Mouse (Mus musculus): Measurements from ENCODE around the gene Slc2a1. TPM values are rescaled to one million over a fixed set of nuclear protein-coding genes. Genes with fewer than 3 reads are reported as not detected.

The Slc2a1 gene
- total and polyA plus RNA-seq, 2 experiments from 2014 or later: 48.8 to 119 TPM

- Histone ChIP-seq H3K9me3 (ENCODE audit: low read length) (no peaks in the 10 kb centered on the region), H3K9ac (replicated peaks; ENCODE audit: low read length) (no peak overlapping the region), H3K27me3 (ENCODE audit: insufficient read depth, low read length) (no peaks in the 10 kb centered on the region), H3K4me3 (ENCODE audit: low read length) (no peak overlapping the region), H3K27ac (no peak overlapping the region), H3K4me1 (ENCODE audit: insufficient read depth, low read length) (no peaks in the 10 kb centered on the region), H3K4me2 (ENCODE audit: low read depth, low read length) (no peak overlapping the region), H3K36me3 (ENCODE audit: insufficient read depth, low read length) (0 out of 2 replicates have a peak, but pooled peaks cover 5% of the 10 kb centered on the region)
- 78% methylated on average over 7 of the region's 7 CpGs for WGBS
- TF ChIP-seq CTCF (IDR thresholded peaks at IDR 0.05; ENCODE audit: low read depth): no peak
- ATAC-seq (no peak), DNase-seq (ENCODE audit: low spot score) (no peak)
Measured at GRCm38 (mm10) chr4:119165916-119166315, 57.4 kb downstream of the Slc2a1 start.

GRCm38 (mm10) chr4:119167068-119167467 lies 58.6 kb downstream of the Slc2a1 start:
- Histone ChIP-seq H3K36me3 (ENCODE audit: insufficient read depth, low read length) (0 out of 2 replicates have a peak, but pooled peaks cover 5% of the 10 kb centered on the region), H3K9me3 (ENCODE audit: low read length) (no peaks in the 10 kb centered on the region), H3K4me1 (ENCODE audit: insufficient read depth, low read length) (no peaks in the 10 kb centered on the region), H3K4me2 (ENCODE audit: low read depth, low read length) (no peak overlapping the region), H3K27me3 (ENCODE audit: insufficient read depth, low read length) (no peaks in the 10 kb centered on the region), H3K27ac (no peak overlapping the region), H3K9ac (replicated peaks; ENCODE audit: low read length) (no peak overlapping the region), H3K4me3 (ENCODE audit: low read length) (no peak overlapping the region)
- TF ChIP-seq CTCF (IDR thresholded peaks at IDR 0.05; ENCODE audit: low read depth): no peak
- DNase-seq (ENCODE audit: low spot score): no peak
- ATAC-seq: no peak
- WGBS: 92% methylated on average over 4 of the region's 4 CpGs

GRCm38 (mm10) chr4:119167663-119168062 lies 59.2 kb downstream of the Slc2a1 start:
- DNase-seq (ENCODE audit: low spot score) (peak; percentile 93), ATAC-seq (peak; percentile 57; the same call in 1 of the 2 replicates)
- Histone ChIP-seq H3K9ac (replicated peaks; ENCODE audit: low read length) (no peak overlapping the region), H3K27ac (no peak overlapping the region), H3K27me3 (ENCODE audit: insufficient read depth, low read length) (no peaks in the 10 kb centered on the region), H3K4me2 (ENCODE audit: low read depth, low read length) (no peak overlapping the region), H3K4me3 (ENCODE audit: low read length) (no peak overlapping the region), H3K9me3 (ENCODE audit: low read length) (no peaks in the 10 kb centered on the region), H3K36me3 (ENCODE audit: insufficient read depth, low read length) (0 out of 2 replicates have a peak, but pooled peaks cover 5% of the 10 kb centered on the region), H3K4me1 (ENCODE audit: insufficient read depth, low read length) (peaks cover under 1% of the 10 kb centered on the region)
- peak; percentile 89 for TF ChIP-seq CTCF (IDR thresholded peaks at IDR 0.05; ENCODE audit: low read depth)
- 3% methylated on average over 4 of the region's 4 CpGs for WGBS

GRCm38 (mm10) chr4:119172919-119173650 lies 64.6 kb downstream of the Slc2a1 start:
- DNase-seq (ENCODE audit: low spot score): no peak

DNA sequence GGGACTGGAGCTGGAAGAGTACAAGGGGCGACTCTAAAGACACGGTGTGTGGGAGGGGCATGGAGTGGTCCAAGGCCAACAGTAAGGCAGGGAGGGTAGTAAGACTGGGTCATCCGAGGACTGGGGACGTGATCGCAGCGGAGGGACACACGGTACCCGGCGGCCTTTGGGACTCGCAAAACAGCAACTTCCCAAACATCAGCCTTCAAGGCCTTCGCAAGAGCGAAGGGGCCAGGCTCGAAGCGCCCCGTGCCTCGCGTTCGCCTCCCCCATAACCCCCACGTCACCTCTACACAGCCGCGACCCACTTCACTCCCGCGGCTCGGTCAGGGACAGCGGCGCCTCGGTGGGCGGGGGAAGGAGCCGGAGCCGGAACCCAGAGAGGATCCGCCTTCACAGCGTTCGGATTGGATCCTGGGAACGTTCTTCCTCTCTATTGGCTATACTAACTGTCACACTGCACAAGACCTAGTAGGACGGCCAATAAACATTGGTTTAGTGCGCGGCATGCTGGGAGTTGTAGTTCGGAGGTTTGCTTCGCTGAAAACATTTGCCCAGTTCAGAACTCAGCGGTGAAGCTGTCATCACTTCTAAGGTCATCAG lies 65.4 kb downstream of the Slc2a1 start, which contains the start of gene Zfp691:
Gene Zfp691 (minus strand): TSS at position 345 of the 603 bp plus-strand sequence.
- no peak for TF ChIP-seq CTCF (IDR thresholded peaks at IDR 0.05; ENCODE audit: low read depth)
- peak within 1 kb of the TSS; percentile 75 for H3K9ac ChIP-seq (replicated peaks; ENCODE audit: low read length)
- H3K4me2 ChIP-seq (ENCODE audit: low read depth, low read length): peak within 1 kb of the TSS; percentile 95
- peak; percentile 98 for DNase-seq (ENCODE audit: low spot score)
- peak within 1 kb of the TSS; percentile 79 for H3K4me3 ChIP-seq (ENCODE audit: low read length)
- H3K27ac ChIP-seq: peak within 1 kb of the TSS; percentile 68; the same call in 1 of the 2 replicates
- peak; percentile 100 for ATAC-seq
- no peaks in the 10 kb centered on the region for H3K9me3 ChIP-seq (ENCODE audit: low read length)
- 0 out of 2 replicates have a peak, but pooled peaks cover 4% of the 10 kb centered on the region for H3K36me3 ChIP-seq (ENCODE audit: insufficient read depth, low read length)
- under 1% methylated on average over 40 of the region's 40 CpGs for WGBS
- H3K27me3 ChIP-seq (ENCODE audit: insufficient read depth, low read length): no peaks in the 10 kb centered on the region
- peaks cover 9% of the 10 kb centered on the region for H3K4me1 ChIP-seq (ENCODE audit: insufficient read depth, low read length)

More at GRCm38 (mm10) chr4:119172919-119173650, 64.6 kb downstream of the Slc2a1 start:
- Histone ChIP-seq H3K4me1 (ENCODE audit: insufficient read depth, low read length) (peaks cover 9% of the 10 kb centered on the region), H3K4me3 (ENCODE audit: low read length) (peak overlapping the region; percentile 79), H3K36me3 (ENCODE audit: insufficient read depth, low read length) (0 out of 2 replicates have a peak, but pooled peaks cover 5% of the 10 kb centered on the region), H3K27me3 (ENCODE audit: insufficient read depth, low read length) (no peaks in the 10 kb centered on the region), H3K9me3 (ENCODE audit: low read length) (no peaks in the 10 kb centered on the region), H3K27ac (peak overlapping the region; percentile 68; the same call in 1 of the 2 replicates), H3K4me2 (ENCODE audit: low read depth, low read length) (peak overlapping the region; percentile 95), H3K9ac (replicated peaks; ENCODE audit: low read length) (peak overlapping the region; percentile 75)
- 34% methylated on average over 18 of the region's 18 CpGs for WGBS
- ATAC-seq: no peak
- TF ChIP-seq CTCF (IDR thresholded peaks at IDR 0.05; ENCODE audit: low read depth): no peak

- no peak overlapping the region for H3K27ac ChIP-seq
- H3K36me3 ChIP-seq (ENCODE audit: insufficient read depth, low read length): no peaks in the 10 kb centered on the region
- 73% methylated on average over 5 of the region's 5 CpGs for whole genome bisulfite sequencing
- H3K4me3 ChIP-seq (ENCODE audit: low read length): no peak overlapping the region
- H3K9ac ChIP-seq (replicated peaks; ENCODE audit: low read length): no peak overlapping the region
- no peak for TF ChIP-seq CTCF (IDR thresholded peaks at IDR 0.05; ENCODE audit: low read depth)
- ATAC-seq: no peak
- H3K4me2 ChIP-seq (ENCODE audit: low read depth, low read length): no peak overlapping the region
- H3K27me3 ChIP-seq (ENCODE audit: insufficient read depth, low read length): no peaks in the 10 kb centered on the region
- DNase-seq (ENCODE audit: low spot score): no peak
- H3K9me3 ChIP-seq (ENCODE audit: low read length): no peaks in the 10 kb centered on the region
- peaks cover 8% of the 10 kb centered on the region for H3K4me1 ChIP-seq (ENCODE audit: insufficient read depth, low read length)
Measured at GRCm38 (mm10) chr4:119177702-119178101, 69.2 kb downstream of the Slc2a1 start.

All from hindbrain, postnatal 0 days (tissue).